Mouse (Mus musculus): ENCODE measurements around the gene Dgki. TPM values are rescaled to one million over a fixed set of nuclear protein-coding genes. Genes with fewer than 3 reads are reported as not detected.

Dgki gene
- polyA plus RNA-seq, 1 experiment from 2014 or later, result 0.97 TPM

DNA sequence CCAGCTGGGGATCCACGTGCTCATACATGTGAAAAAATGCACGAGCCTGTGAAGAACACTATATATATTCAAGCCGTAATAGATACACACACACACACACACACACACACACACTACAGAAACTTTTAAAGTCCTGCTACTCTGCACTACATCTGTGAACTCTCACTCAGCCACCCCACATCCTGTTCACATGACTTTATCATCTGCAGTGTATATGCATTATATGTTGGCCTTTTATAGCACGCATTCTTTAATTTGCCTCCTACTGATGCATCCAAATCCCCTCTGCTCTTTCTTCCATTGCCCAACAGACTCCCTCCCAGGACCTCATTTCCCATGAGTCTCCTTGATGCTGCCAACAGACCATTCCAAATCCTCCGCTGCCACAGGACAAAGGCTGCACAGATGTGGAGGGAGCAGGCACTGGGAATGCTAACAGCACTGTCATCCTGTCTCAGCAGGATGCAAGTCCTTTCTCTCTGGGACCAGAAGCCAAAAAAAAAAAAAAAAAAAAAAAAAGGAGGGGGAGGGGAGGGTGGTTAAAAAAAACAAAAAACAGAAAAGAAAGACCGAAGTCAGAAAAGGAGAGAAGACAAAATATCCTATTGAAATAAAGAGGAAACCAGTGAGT, 442.2 kb downstream of the Dgki start:
- no peak overlapping the region for H3K4me2 ChIP-seq (ENCODE audit: low read depth, severe bottlenecking)
- H3K4me1 ChIP-seq (ENCODE audit: control insufficient read depth, insufficient read depth, low read length), result 0 out of 2 replicates have a peak, but pooled peaks cover 2% of the 10 kb centered on the region
- H3K9me3 ChIP-seq (ENCODE audit: control insufficient read depth, low read length), result no peaks in the 10 kb centered on the region
- H3K27ac ChIP-seq (replicated peaks; ENCODE audit: low read depth, low read length), result no peak overlapping the region
- 68% methylated on average over 6 of the region's 6 CpGs for WGBS
- DNase-seq (ENCODE audit: low spot score) (peak; percentile 26), ATAC-seq (ENCODE audit: insufficient number of reproducible peaks, low FRiP score, low TSS enrichment, low read depth) (no peak)
- no peaks in the 10 kb centered on the region for H3K36me3 ChIP-seq (ENCODE audit: control insufficient read depth, insufficient read depth, low read length)
- H3K9ac ChIP-seq (ENCODE audit: low read length), result no peak overlapping the region
- no peak overlapping the region for H3K4me3 ChIP-seq (ENCODE audit: low read depth, low read length)
- no peaks in the 10 kb centered on the region for H3K27me3 ChIP-seq (ENCODE audit: control insufficient read depth, insufficient read depth, low read length)

DNA sequence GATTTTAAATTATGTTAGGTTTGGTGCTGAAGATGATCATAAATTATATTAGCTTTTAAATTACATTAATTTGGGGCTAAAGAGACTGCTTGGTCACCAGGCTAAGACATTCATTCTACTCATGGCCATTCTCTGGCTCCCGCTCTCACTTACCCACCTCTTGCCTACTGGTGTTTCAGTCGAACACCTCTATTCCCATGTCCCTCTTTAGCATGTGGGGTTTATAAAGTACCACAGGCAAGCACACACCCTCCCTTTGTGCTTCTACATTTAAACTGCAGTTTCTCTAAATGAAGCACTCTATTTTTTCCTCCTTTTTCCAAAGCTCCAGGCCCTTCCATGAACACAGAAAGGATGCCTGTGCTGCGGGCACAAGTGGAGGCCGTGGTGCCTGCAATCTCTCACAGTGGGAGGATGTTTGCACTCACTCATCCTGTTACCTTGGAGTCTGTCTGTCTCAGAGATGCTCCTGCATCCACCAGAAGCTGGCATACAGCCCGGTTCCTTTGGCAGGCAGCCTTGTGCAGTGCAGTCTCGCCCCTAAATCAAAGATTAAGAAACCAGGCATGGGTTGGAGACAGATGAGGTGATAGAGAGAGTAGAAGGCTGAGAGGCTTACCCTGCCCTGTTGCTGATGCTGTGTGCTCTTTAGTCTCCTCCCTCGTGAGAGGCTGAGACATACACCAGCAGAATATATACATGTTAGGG, 449.4 kb downstream of the Dgki start:
- no peak overlapping the region for H3K9ac ChIP-seq (ENCODE audit: low read length)
- H3K4me2 ChIP-seq (ENCODE audit: low read depth, severe bottlenecking), result no peak overlapping the region
- DNase-seq (ENCODE audit: low spot score) (no peak), ATAC-seq (ENCODE audit: insufficient number of reproducible peaks, low FRiP score, low TSS enrichment, low read depth) (no peak)
- no peaks in the 10 kb centered on the region; the same call in 1 of the 2 replicates for H3K4me1 ChIP-seq (ENCODE audit: control insufficient read depth, insufficient read depth, low read length)
- H3K27me3 ChIP-seq (ENCODE audit: control insufficient read depth, insufficient read depth, low read length), result no peaks in the 10 kb centered on the region
- H3K4me3 ChIP-seq (ENCODE audit: low read depth, low read length), result no peak overlapping the region
- H3K9me3 ChIP-seq (ENCODE audit: control insufficient read depth, low read length), result no peaks in the 10 kb centered on the region
- H3K27ac ChIP-seq (replicated peaks; ENCODE audit: low read depth, low read length), result no peak overlapping the region
- no peaks in the 10 kb centered on the region for H3K36me3 ChIP-seq (ENCODE audit: control insufficient read depth, insufficient read depth, low read length)
- WGBS, result 84% methylated on average over 7 of the region's 7 CpGs

DNA sequence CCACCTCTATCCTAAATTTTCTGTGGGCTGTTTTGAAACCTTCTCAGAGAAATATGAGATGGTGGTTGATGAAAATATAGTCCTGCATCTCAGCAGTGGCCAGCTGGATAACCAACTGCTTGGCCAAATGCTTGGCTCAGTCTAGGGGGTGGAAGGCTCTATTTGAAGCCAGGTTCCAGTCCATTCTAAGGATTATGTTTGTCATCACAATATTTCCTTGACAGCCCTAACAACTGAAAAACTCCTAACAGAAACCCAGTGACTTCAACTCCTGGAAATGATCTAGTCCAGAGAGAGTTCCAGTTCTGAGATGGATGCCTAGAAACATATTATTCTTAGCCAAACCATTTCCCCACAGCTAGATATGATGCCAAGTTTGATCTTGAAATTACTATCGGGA, 454.7 kb downstream of the Dgki start:
- DNase-seq (ENCODE audit: low spot score) (no peak), ATAC-seq (ENCODE audit: insufficient number of reproducible peaks, low FRiP score, low TSS enrichment, low read depth) (no peak)
- Histone ChIP-seq H3K36me3 (ENCODE audit: control insufficient read depth, insufficient read depth, low read length) (no peaks in the 10 kb centered on the region), H3K4me3 (ENCODE audit: low read depth, low read length) (no peak overlapping the region), H3K27ac (replicated peaks; ENCODE audit: low read depth, low read length) (no peak overlapping the region), H3K9me3 (ENCODE audit: control insufficient read depth, low read length) (no peaks in the 10 kb centered on the region), H3K4me2 (ENCODE audit: low read depth, severe bottlenecking) (no peak overlapping the region), H3K27me3 (ENCODE audit: control insufficient read depth, insufficient read depth, low read length) (no peaks in the 10 kb centered on the region), H3K4me1 (ENCODE audit: control insufficient read depth, insufficient read depth, low read length) (peaks cover 13% of the 10 kb centered on the region), H3K9ac (ENCODE audit: low read length) (no peak overlapping the region)
- WGBS, result 94% methylated on average over 1 of the region's 1 CpGs

DNA sequence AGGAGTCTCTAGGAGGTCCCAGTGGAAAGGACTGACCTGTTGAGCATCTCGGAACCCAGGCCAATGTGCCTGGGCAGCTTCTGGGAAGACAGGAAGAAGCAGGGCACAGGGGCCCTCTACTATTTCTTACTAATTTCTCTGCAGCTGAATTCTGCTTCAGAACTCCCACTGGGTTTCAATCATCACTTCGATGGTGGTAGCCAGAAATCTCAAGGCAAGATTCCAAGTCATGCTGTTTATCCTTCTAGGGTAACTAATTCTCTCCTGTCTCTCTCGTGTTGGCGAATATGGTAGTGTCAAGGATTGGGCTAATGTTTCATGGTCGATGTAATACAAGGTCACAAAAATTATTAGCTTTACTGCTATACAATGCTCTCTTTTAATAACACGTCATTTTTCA, 455.7 kb downstream of the Dgki start:
- Histone ChIP-seq H3K4me1 (ENCODE audit: control insufficient read depth, insufficient read depth, low read length) (peaks cover 13% of the 10 kb centered on the region), H3K36me3 (ENCODE audit: control insufficient read depth, insufficient read depth, low read length) (no peaks in the 10 kb centered on the region), H3K27me3 (ENCODE audit: control insufficient read depth, insufficient read depth, low read length) (no peaks in the 10 kb centered on the region), H3K9me3 (ENCODE audit: control insufficient read depth, low read length) (no peaks in the 10 kb centered on the region), H3K4me3 (ENCODE audit: low read depth, low read length) (no peak overlapping the region), H3K27ac (replicated peaks; ENCODE audit: low read depth, low read length) (no peak overlapping the region), H3K9ac (ENCODE audit: low read length) (no peak overlapping the region), H3K4me2 (ENCODE audit: low read depth, severe bottlenecking) (no peak overlapping the region)
- no peak for ATAC-seq (ENCODE audit: insufficient number of reproducible peaks, low FRiP score, low TSS enrichment, low read depth)
- 70% methylated on average over 6 of the region's 6 CpGs for WGBS
- no peak for DNase-seq (ENCODE audit: low spot score)

DNA sequence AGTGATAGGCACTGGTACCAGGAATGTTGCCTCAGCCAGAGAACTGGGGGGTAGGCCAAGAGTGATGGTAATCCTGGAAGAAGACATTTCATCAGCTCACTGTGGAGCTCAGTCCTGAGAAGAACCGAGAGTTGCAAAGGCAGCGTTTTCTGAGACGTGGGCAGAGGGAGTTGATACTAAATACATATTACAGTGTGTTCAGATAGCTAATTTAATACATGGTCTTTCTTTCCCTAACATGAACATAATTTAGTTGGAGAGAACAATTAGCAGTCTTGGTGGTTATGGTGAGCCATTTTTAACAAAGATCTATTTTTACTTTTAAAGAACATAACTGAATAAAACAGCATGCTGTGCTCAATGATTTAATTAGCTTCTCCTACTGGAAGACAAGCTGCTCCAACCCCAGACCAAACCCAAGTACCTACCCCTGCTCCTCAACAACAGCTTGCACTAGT, 456.9 kb downstream of the Dgki start:
- Histone ChIP-seq H3K4me2 (ENCODE audit: low read depth, severe bottlenecking) (peak overlapping the region; percentile 12; the same call in 1 of the 2 replicates), H3K36me3 (ENCODE audit: control insufficient read depth, insufficient read depth, low read length) (no peaks in the 10 kb centered on the region), H3K27ac (replicated peaks; ENCODE audit: low read depth, low read length) (peak overlapping the region; percentile 68), H3K9ac (ENCODE audit: low read length) (no peak overlapping the region), H3K9me3 (ENCODE audit: control insufficient read depth, low read length) (no peaks in the 10 kb centered on the region), H3K4me3 (ENCODE audit: low read depth, low read length) (no peak overlapping the region), H3K27me3 (ENCODE audit: control insufficient read depth, insufficient read depth, low read length) (no peaks in the 10 kb centered on the region), H3K4me1 (ENCODE audit: control insufficient read depth, insufficient read depth, low read length) (peaks cover 14% of the 10 kb centered on the region)
- WGBS, result 48% methylated on average over 3 of the region's 3 CpGs
- no peak for ATAC-seq (ENCODE audit: insufficient number of reproducible peaks, low FRiP score, low TSS enrichment, low read depth)
- DNase-seq (ENCODE audit: low spot score), result peak; percentile 36

DNA sequence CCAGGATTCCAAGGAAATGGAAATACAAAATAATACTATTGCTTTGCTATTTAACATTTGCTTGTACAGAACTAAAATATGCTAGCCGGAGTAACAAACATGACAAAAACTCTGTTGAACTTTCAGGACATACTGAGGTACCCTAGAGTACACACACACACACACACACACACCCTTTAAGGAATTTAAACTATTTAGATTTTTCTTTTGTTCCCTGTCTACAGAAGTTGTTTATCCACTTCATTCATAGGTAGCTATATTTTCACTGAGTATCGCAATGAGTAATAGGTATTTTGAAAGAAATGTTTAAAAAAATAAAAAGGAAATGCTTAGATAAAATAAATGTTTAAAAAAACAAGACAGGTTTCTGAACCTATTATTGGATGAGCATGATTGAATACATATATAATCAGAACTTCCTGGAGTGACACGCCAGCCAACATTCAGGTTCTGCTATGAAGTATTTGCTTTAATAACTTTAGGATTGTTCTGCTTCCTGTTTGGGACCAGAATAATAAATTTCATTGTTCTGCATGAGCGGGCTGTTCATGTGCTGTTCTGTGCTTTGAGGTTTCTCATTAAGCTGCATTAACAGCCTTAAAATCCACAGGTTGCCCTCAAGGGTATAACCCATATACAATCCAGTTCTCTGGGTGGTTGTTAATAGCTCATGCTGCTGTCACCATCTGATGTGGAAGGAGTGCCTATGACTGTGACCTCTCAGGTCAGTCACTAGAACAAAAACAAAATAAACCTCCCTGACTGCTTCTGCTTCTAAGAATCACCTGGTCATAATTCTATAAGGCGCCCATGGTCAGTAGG, 457.7 kb downstream of the Dgki start:
- no peak overlapping the region for H3K4me3 ChIP-seq (ENCODE audit: low read depth, low read length)
- H3K4me2 ChIP-seq (ENCODE audit: low read depth, severe bottlenecking), result peak overlapping the region; percentile 12; the same call in 1 of the 2 replicates
- H3K36me3 ChIP-seq (ENCODE audit: control insufficient read depth, insufficient read depth, low read length), result no peaks in the 10 kb centered on the region
- peaks cover 20% of the 10 kb centered on the region for H3K4me1 ChIP-seq (ENCODE audit: control insufficient read depth, insufficient read depth, low read length)
- no peak overlapping the region for H3K9ac ChIP-seq (ENCODE audit: low read length)
- H3K9me3 ChIP-seq (ENCODE audit: control insufficient read depth, low read length), result no peaks in the 10 kb centered on the region
- peak; percentile 54 for DNase-seq (ENCODE audit: low spot score)
- 28% methylated on average over 5 of the region's 5 CpGs for WGBS
- H3K27ac ChIP-seq (replicated peaks; ENCODE audit: low read depth, low read length), result peak overlapping the region; percentile 68
- H3K27me3 ChIP-seq (ENCODE audit: control insufficient read depth, insufficient read depth, low read length), result no peaks in the 10 kb centered on the region
- peak; percentile 86 for ATAC-seq (ENCODE audit: insufficient number of reproducible peaks, low FRiP score, low TSS enrichment, low read depth)

DNA sequence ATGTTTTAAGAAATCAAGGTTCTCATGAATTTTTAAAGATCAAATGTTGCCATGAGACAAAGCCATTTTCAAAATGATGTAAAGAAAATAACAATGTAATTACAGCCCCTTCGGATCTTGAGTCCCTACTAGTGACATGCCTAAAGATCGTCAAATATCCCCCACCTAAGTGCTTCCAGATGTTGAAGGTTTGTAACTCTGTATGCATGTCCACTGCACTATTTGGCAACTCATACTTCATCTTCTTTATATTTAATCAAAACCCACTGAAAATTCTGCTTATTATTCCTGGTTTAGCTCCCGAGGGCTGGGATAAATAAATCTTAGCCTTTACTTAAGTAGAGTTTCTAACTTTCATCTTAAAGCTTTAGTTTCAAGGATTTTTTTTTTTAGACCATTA, 458.3 kb downstream of the Dgki start:
- Histone ChIP-seq H3K4me1 (ENCODE audit: control insufficient read depth, insufficient read depth, low read length) (peaks cover 20% of the 10 kb centered on the region), H3K9me3 (ENCODE audit: control insufficient read depth, low read length) (no peaks in the 10 kb centered on the region), H3K27ac (replicated peaks; ENCODE audit: low read depth, low read length) (no peak overlapping the region), H3K36me3 (ENCODE audit: control insufficient read depth, insufficient read depth, low read length) (no peaks in the 10 kb centered on the region), H3K4me2 (ENCODE audit: low read depth, severe bottlenecking) (no peak overlapping the region), H3K27me3 (ENCODE audit: control insufficient read depth, insufficient read depth, low read length) (no peaks in the 10 kb centered on the region), H3K9ac (ENCODE audit: low read length) (no peak overlapping the region), H3K4me3 (ENCODE audit: low read depth, low read length) (no peak overlapping the region)
- ATAC-seq (ENCODE audit: insufficient number of reproducible peaks, low FRiP score, low TSS enrichment, low read depth) (peak; percentile 72; the same call in 1 of the 2 replicates), DNase-seq (ENCODE audit: low spot score) (peak; percentile 36)
- WGBS, result 9% methylated on average over 3 of the region's 3 CpGs

DNA sequence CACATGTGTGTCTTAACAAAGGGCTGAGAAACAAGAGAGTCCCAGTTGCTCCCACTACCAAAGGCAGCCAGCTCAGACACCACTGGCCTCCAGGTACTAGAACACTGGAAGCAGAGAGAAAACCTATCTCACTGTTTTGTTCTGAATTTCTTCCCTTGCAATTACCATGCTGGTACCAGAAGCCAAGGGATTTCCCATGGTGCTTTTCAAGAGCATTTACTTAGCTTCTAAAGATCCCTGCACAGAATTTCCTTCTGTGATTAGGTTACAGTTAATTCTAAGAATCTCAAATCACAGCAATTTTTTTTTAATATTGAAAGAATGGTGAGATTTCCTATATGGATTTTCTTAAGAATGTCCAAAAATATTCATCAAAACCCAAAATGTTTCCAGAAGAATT, 458.8 kb downstream of the Dgki start:
- H3K4me2 ChIP-seq (ENCODE audit: low read depth, severe bottlenecking), result no peak overlapping the region
- H3K36me3 ChIP-seq (ENCODE audit: control insufficient read depth, insufficient read depth, low read length), result no peaks in the 10 kb centered on the region
- no peak overlapping the region for H3K4me3 ChIP-seq (ENCODE audit: low read depth, low read length)
- H3K9me3 ChIP-seq (ENCODE audit: control insufficient read depth, low read length), result no peaks in the 10 kb centered on the region
- no peaks in the 10 kb centered on the region for H3K27me3 ChIP-seq (ENCODE audit: control insufficient read depth, insufficient read depth, low read length)
- DNase-seq (ENCODE audit: low spot score) (peak; percentile 27), ATAC-seq (ENCODE audit: insufficient number of reproducible peaks, low FRiP score, low TSS enrichment, low read depth) (no peak)
- no peak overlapping the region for H3K27ac ChIP-seq (replicated peaks; ENCODE audit: low read depth, low read length)
- H3K4me1 ChIP-seq (ENCODE audit: control insufficient read depth, insufficient read depth, low read length), result peaks cover 24% of the 10 kb centered on the region
- H3K9ac ChIP-seq (ENCODE audit: low read length), result no peak overlapping the region

Data from limb, embryonic 11.5 days (tissue).